Mouse (Mus musculus) embryonic facial prominence, embryonic 13.5 days (tissue): ENCODE measurements around the gene Eml4. TPM values are rescaled to one million over a fixed set of nuclear protein-coding genes. Genes with fewer than 3 reads are reported as not detected.

ENCODE experiments used
- ATAC-seq: fragments of 200-750 bp; cut with Nextera tagmentation; 2 replicates; pipeline ENCODE4 v1.8.0; 2017; ENCODE audit warnings: low read depth; ENCODE audit not compliant: insufficient number of reproducible peaks, insufficient read depth, low FRiP score, low TSS enrichment
- H3K27ac ChIP-seq: fragments of 300-500 bp; sonication (generic); 2 replicates; pipeline ENCODE4 v1.5.1; 2015; ENCODE audit warnings: moderate library complexity, mild to moderate bottlenecking, inconsistent platforms
- H3K27me3 ChIP-seq: fragments of 300-500 bp; sonication (generic); 2 replicates; pipeline ENCODE4 v1.6.1; 2015; ENCODE audit warnings: mild to moderate bottlenecking, inconsistent platforms
- H3K36me3 ChIP-seq: fragments of 300-500 bp; sonication (generic); 2 replicates; pipeline ENCODE4 v1.6.1; 2015; ENCODE audit warnings: mild to moderate bottlenecking, inconsistent platforms
- H3K4me1 ChIP-seq: fragments of 300-500 bp; sonication (generic); 2 replicates; pipeline ENCODE4 v1.6.1; 2015; ENCODE audit warnings: inconsistent platforms
- H3K4me2 ChIP-seq: fragments of 300-500 bp; sonication (generic); 2 replicates; pipeline ENCODE4 v1.6.1; 2015; ENCODE audit warnings: moderate library complexity, mild to moderate bottlenecking, inconsistent platforms
- H3K4me3 ChIP-seq: fragments of 300-500 bp; sonication (generic); 2 replicates; pipeline ENCODE4 v1.5.1; 2015; ENCODE audit warnings: mild to moderate bottlenecking, inconsistent platforms
- H3K9ac ChIP-seq: fragments of 300-500 bp; sonication (generic); 2 replicates; pipeline ENCODE4 v1.6.1; 2015; ENCODE audit warnings: mild to moderate bottlenecking, inconsistent platforms
- H3K9me3 ChIP-seq: fragments of 300-500 bp; sonication (generic); 2 replicates; pipeline ENCODE4 v1.6.1; 2016; ENCODE audit warnings: inconsistent platforms
- WGBS: fragments of 180-500 bp; shearing (Covaris S2); methylation state at CpG from one replicate; pipeline ENCODE4 v1.1.7; 2015; ENCODE audit warnings: mixed read lengths; 5-methylcytosine and 5-hydroxymethylcytosine counted together
- polyA plus RNA-seq: library from polyadenylated mRNA; unstranded; fragments of >200 nt; fragmentation: Nextera tagmentation; extraction: Ambion mirVana; gene quantifications from 2 replicates; pipeline ENCODE4 v1.2.1, GENCODE M21; 2015

Gene Eml4
- 41.6 and 43.7 TPM in 2 replicates for polyA plus RNA-seq

DNA sequence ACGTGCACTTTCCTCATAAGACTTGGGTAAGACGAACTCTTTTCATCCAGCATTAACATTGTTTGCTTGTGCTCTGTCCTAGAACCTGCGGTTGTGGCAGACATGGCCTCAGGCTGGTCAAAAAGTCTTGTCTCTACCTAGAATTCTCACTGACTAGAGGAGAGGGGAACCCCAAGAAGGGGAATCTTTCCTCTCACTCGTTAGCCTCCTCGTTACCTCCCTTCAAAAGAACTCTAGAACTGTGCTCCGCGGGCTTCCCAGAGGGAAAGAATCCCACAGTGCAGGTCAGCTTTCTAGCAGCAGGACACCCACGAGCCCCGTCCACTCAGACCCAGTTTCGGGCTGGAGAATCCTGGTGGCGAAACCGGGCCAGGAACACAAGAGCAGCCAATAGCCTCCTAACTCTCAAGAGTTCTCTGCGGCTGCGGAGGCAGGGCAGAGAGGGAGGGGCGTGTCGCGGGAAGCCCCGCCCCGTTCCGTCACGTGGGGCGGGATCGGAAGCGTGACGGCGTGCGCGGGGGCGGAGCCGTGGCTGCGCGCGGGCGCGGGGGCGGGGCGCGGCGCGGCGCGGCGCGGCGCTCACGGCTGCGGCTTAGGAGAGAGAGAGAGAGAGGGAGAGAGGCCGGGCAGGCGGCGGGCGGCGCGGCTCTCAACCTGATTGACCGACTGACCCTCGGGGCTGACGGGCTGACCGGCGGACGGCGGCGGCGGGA, at the start of gene Eml4:
TSS of gene Eml4 (plus strand) at position 553 of the 713 bp plus-strand sequence.
- peaks cover 31% of the 10 kb centered on the region for H3K4me1 ChIP-seq
- peak within 1 kb of the TSS; percentile 95 for H3K9ac ChIP-seq
- peak within 1 kb of the TSS; percentile 91 for H3K27ac ChIP-seq
- H3K36me3 ChIP-seq = no peaks in the 10 kb centered on the region
- no peaks in the 10 kb centered on the region for H3K9me3 ChIP-seq
- H3K27me3 ChIP-seq = no peaks in the 10 kb centered on the region
- peak; percentile 89 for ATAC-seq
- 1% methylated on average over 48 of the region's 62 CpGs for WGBS
- H3K4me2 ChIP-seq = peak within 1 kb of the TSS; percentile 67
- H3K4me3 ChIP-seq = peak within 1 kb of the TSS; percentile 83

DNA sequence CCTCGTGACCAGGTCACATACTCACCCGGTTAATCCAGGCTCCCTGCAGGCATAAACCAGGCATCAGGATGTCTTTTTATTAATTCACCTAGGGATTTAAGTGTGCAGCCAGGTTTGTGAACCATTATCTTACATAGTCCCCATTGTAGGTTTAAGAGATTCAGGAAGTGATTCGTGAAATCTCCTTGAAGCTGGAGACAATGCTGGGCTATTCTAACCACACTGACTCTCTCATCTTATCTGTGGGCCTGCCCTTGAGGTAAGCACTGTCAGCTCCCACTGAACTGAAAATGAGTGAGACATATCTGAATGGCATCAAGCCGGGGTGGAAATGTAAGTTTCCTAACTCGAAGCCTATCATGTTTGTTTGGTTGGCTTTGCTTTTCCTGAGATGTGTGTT, 49.3 kb upstream of the Eml4 start:
- Histone ChIP-seq H3K9me3 (no peaks in the 10 kb centered on the region), H3K27me3 (no peaks in the 10 kb centered on the region), H3K36me3 (no peaks in the 10 kb centered on the region), H3K27ac (no peak overlapping the region), H3K4me2 (no peak overlapping the region), H3K9ac (no peak overlapping the region), H3K4me1 (no peaks in the 10 kb centered on the region), H3K4me3 (no peak overlapping the region)
- 80% methylated on average over 5 of the region's 5 CpGs for WGBS
- ATAC-seq = no peak

DNA sequence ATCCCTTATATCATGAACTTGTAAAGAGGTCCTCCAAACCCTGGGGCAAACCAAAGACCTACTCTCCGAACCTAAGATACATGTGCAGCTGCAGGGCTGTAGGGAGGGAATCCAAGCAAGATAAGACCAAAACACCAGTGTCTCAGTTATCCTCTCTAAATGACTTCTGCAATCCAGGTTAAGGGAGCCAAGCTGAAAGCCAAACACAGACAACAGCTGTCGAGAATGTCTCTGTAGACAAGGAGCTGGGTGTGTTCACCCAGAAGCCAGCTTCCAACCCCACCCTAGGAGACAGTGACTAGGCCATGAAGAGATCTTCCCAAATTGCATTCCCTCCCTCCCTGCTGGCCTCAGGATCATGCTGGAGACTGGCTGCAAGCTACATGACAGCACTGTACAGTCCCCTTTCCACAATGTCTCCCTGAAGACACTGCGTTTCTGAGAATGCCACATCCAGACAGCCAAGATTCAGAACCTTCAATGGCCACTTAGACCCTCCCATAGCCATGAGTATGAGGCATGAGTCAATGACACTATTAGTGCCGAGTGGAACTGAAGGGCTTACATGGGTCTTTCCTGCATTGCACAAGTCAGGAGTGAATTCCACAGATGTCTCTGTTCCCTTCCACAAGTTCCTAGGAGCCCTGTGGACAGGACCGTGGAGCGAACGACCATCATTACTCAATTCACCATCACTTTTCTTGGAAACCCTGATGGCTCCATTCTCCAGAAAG, 46.5 kb upstream of the Eml4 start:
- no peak overlapping the region for H3K9ac ChIP-seq
- peaks cover 12% of the 10 kb centered on the region for H3K4me1 ChIP-seq
- H3K4me2 ChIP-seq = no peak overlapping the region
- H3K27me3 ChIP-seq = no peaks in the 10 kb centered on the region
- no peaks in the 10 kb centered on the region for H3K36me3 ChIP-seq
- no peak overlapping the region for H3K27ac ChIP-seq
- no peaks in the 10 kb centered on the region for H3K9me3 ChIP-seq
- ATAC-seq = no peak
- 83% methylated on average over 7 of the region's 7 CpGs for WGBS
- no peak overlapping the region for H3K4me3 ChIP-seq

DNA sequence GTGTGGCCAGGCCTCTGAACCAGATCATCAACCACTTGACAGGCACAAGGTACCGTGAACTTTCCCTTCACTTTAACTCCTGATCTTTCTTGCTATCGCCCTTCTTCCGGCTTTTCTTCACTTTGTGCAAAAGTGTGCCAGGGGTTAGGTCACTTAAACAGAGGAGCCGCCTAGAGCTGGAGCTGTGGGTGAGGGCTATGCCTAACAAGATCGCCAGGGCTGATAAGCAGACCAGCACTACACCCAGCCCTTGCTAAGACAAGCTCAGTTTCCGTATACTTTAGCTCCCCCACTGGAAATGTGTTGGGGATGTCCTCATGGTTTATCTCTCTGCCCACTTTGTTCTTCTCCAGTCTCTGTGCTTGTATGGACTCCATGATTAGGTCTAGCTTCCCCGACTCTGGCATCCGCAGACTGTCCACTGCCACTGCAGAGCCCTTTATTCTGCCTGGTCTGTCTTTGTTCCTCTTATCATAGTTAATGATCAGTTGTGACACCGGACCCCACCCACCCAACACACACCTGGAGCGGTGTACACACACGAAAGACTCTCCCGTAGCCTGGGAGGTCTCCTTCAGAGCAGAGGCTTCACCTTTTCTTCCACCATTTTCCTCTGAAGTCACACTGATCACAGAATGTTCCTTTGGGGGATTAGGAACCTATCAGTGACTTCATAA, 43.6 kb upstream of the Eml4 start:
- no peak for ATAC-seq
- WGBS = 74% methylated on average over 12 of the region's 12 CpGs
- no peak overlapping the region for H3K27ac ChIP-seq

DNA sequence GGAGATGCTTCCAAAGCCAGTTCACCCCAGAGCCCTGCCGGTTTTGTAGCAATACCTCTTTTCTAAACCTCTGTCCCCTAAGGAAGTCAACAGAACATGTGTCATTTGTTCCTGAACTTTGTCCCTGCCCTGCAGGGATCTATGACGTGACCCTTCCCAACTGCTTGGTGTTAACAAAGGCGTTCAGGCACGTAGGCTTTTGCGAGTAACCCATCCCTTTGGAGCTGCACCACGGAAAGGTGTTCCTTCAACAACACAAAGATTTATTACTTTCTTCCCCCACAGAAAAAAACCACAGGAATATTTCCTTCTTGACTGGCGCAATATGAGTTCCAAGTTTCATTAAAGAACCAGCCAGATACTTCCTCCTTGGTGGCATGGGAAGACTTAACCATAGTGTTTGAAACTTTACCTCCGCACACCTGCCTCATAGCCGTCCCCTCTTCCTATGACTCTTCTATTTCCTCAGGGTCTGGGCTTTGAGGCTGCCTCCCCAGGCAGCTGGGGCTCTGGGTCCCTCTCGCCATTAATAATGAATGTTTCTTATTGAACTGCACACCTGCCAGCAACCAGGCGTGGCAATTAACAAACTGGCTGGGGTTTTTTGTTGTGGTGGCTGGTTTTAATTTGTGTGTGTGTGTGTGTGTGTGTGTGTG, 43.0 kb upstream of the Eml4 start:
- Histone ChIP-seq H3K27me3 (no peaks in the 10 kb centered on the region), H3K4me2 (no peak overlapping the region), H3K36me3 (no peaks in the 10 kb centered on the region), H3K27ac (no peak overlapping the region), H3K9ac (no peak overlapping the region), H3K4me3 (no peak overlapping the region), H3K4me1 (peaks cover 23% of the 10 kb centered on the region), H3K9me3 (no peaks in the 10 kb centered on the region)
- ATAC-seq = no peak
- 50% methylated on average over 11 of the region's 11 CpGs for WGBS

More for the DNA sequence above, 43.6 kb upstream of the Eml4 start:
- Histone ChIP-seq H3K4me1 (peaks cover 17% of the 10 kb centered on the region), H3K9me3 (no peaks in the 10 kb centered on the region), H3K4me3 (no peak overlapping the region), H3K27me3 (no peaks in the 10 kb centered on the region), H3K36me3 (no peaks in the 10 kb centered on the region), H3K9ac (no peak overlapping the region), H3K4me2 (no peak overlapping the region)

DNA sequence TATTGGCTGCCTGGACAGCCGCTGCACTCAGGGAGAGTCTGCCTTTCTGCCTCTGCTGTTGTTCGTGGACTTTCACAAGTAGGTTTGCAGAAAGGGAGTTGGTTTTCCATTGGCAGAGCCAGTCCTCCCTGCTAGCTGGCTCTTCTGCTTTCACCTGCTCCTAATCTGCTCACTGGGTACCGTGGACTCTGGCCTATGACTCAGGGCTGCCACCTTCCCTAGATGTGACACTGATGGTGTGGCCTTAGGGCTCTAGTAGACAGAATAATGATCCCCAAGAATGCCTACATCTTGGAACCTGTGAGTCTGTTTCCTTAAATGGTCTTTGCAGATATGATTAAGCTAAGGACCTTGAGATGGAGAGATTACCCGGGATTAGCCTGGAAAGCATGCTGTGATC, 42.3 kb upstream of the Eml4 start:
- peaks cover 29% of the 10 kb centered on the region for H3K4me1 ChIP-seq
- H3K9ac ChIP-seq = no peak overlapping the region
- WGBS = 49% methylated on average over 4 of the region's 4 CpGs
- no peak overlapping the region for H3K4me2 ChIP-seq
- H3K36me3 ChIP-seq = no peaks in the 10 kb centered on the region
- ATAC-seq = no peak
- no peak overlapping the region for H3K27ac ChIP-seq
- no peaks in the 10 kb centered on the region for H3K9me3 ChIP-seq
- no peak overlapping the region for H3K4me3 ChIP-seq
- no peaks in the 10 kb centered on the region for H3K27me3 ChIP-seq

DNA sequence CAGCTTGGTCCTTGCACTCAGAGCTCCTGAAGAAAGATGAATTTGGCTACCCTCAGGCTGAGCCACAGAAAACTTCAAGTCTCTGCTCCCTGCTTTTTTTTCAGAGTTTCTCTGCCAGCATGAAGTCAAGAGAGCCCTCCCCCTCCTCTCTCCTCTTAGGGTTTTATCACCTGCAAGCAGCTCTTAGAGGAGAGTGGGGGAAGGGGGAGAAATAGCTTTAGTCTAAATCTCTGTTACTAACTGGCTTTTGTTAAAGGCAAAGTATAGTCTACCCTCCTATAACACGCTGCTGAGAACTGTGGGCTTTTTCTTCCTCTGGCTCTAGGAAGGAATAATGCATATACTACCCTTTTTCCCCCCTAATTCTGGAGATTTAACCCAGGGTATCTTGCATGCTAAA, 41.5 kb upstream of the Eml4 start:
- Histone ChIP-seq H3K36me3 (no peaks in the 10 kb centered on the region), H3K4me1 (peaks cover 31% of the 10 kb centered on the region), H3K27ac (no peak overlapping the region), H3K4me2 (no peak overlapping the region), H3K9me3 (no peaks in the 10 kb centered on the region), H3K9ac (no peak overlapping the region), H3K4me3 (no peak overlapping the region), H3K27me3 (no peaks in the 10 kb centered on the region)
- WGBS = 30% methylated on average over 1 of the region's 1 CpGs
- ATAC-seq = no peak

DNA sequence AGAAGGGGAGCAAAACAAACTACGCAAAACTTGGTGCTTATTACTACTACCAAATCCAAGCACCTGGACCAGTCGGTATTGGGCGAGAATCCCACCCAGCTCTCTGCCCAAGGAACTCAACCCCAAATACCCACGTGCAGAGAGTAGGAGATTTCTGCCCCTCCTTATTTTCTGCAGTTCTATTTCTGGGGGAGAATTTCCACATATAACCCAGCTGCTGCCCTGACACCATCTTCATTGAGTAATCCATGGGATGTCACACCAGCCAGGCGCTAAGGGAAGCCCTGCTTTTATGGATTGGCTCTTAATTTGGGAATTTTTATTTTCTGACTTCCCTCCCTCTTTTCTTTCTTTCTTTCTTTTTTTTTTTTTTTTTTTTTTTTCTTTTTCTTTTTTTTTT, 38.9 kb upstream of the Eml4 start:
- Histone ChIP-seq H3K4me2 (no peak overlapping the region), H3K4me3 (no peak overlapping the region), H3K27me3 (no peaks in the 10 kb centered on the region), H3K36me3 (no peaks in the 10 kb centered on the region), H3K4me1 (peaks cover 37% of the 10 kb centered on the region), H3K27ac (no peak overlapping the region), H3K9ac (no peak overlapping the region), H3K9me3 (no peaks in the 10 kb centered on the region)
- WGBS = 73% methylated on average over 5 of the region's 5 CpGs
- ATAC-seq = no peak

DNA sequence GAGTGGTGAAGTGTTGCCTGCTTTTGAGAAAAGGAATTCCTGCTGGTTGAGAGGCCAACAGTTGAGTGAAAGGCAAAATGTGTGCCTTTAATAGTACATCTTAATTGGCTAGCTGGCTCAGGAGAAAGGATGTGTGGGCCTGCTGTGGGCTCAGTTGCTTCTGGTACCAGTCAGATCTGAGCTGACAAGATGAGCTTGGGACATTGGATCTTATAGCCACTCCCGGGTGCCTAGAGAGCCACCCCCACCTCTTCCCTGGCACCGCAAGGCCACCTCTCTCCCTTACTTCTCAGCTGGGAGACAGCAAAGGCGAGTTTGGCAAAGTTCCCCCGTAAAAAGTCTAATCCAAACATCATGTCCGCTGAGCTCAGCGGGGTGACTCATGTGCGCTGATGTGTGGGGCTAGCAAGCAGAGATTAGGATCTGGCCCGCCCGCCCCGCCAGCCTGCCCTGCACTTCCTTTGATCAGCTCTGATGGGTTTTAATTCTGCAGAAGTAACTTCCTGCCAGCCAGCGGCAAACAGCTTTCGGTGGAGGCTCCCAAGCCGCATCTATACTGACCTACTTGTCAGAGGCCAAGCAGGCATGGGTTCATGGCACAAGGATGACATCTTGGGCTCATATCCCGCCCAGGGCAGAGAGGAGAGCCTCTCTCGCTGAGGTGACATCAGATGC, 38.4 kb upstream of the Eml4 start:
- Histone ChIP-seq H3K4me2 (peak overlapping the region; percentile 50), H3K9me3 (no peaks in the 10 kb centered on the region), H3K4me1 (peaks cover 33% of the 10 kb centered on the region), H3K27me3 (no peaks in the 10 kb centered on the region), H3K36me3 (no peaks in the 10 kb centered on the region), H3K4me3 (0 out of 2 replicates have a peak overlapping the region, but pooled peaks have one; percentile 7), H3K9ac (0 out of 2 replicates have a peak overlapping the region, but pooled peaks have one; percentile 36), H3K27ac (peak overlapping the region; percentile 74; the same call in 1 of the 2 replicates)
- ATAC-seq = no peak
- 3% methylated on average over 15 of the region's 15 CpGs for WGBS

DNA sequence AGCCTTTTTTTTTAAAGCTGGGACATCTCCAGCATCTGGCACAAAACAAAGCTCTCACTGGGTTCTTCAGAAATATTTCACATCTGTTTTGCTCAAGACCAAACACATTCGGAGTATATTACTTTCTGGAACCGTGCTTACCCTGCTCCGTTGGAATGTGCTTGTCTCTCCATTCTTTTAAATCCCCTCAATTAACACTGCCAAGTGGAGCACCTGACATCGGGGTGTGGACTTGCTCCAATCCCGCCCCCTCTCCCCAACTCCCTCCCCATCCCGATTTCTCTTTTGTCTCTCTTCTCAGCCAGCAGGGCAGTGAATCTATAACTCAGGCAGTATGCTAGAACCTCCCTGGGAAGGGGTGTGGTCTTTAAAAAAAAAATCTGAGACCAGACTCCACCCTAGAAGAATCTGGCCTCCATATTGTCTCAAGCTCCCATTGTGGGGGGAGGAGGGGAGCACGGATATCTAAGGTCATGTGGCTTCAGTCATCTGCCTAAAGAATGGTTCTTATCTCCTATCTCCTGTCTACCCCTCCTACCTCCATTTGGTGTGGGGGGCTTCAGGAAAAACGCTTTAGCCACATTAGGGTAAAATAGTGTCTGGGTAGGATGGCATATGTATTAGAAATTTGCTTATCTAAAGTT, 37.6 kb upstream of the Eml4 start:
- Histone ChIP-seq H3K27ac (peak overlapping the region; percentile 44; the same call in 1 of the 2 replicates), H3K4me1 (peaks cover 28% of the 10 kb centered on the region), H3K4me2 (peak overlapping the region; percentile 50; the same call in 1 of the 2 replicates), H3K9ac (no peak overlapping the region), H3K27me3 (no peaks in the 10 kb centered on the region), H3K9me3 (no peaks in the 10 kb centered on the region), H3K36me3 (no peaks in the 10 kb centered on the region), H3K4me3 (no peak overlapping the region)
- 26% methylated on average over 8 of the region's 8 CpGs for WGBS
- peak; percentile 58; the same call in 1 of the 2 replicates for ATAC-seq
